Mouse (Mus musculus) embryonic fibroblast, embryonic 13.5 days (primary cell): ENCODE results near the gene Cpm. TPM values are rescaled to one million over a fixed set of nuclear protein-coding genes. Genes with fewer than 3 reads are reported as not detected.

Source experiments
- H3K27ac ChIP-seq: 2 replicates; pipeline ENCODE4 v1.5.1; 2012; ENCODE audit warnings: low read length, control low read depth, inconsistent platforms; ENCODE audit not compliant: insufficient read depth
- H3K4me1 ChIP-seq: 2 replicates; pipeline ENCODE4 v1.6.1; 2011; ENCODE audit warnings: low read length; ENCODE audit not compliant: control insufficient read depth, insufficient read depth
- H3K4me3 ChIP-seq: 2 replicates; pipeline ENCODE4 v1.5.1; 2011; ENCODE audit warnings: mild to moderate bottlenecking, control low read depth, low read length; ENCODE audit not compliant: insufficient read depth
- CTCF ChIP-seq: IDR thresholded peaks from 2 replicates; pipeline ENCODE4 v1.5.1; 2011; ENCODE audit warnings: mild to moderate bottlenecking, control low read depth, low read length, moderate library complexity, borderline replicate concordance; ENCODE audit not compliant: insufficient read depth
- POLR2A ChIP-seq: IDR thresholded peaks from 2 replicates; pipeline ENCODE4 v1.6.1; 2011; ENCODE audit warnings: low read depth, mild to moderate bottlenecking, control low read depth, low read length, moderate library complexity
- polyA plus RNA-seq: library from polyadenylated mRNA; stranded (reverse); fragments of >200 nt; gene quantifications from 2 replicates; pipeline ENCODE4 v1.2.4, GENCODE M21; 2011; ENCODE audit warnings: low read depth; ENCODE audit not compliant: missing spikeins, insufficient read length

Gene Cpm
- polyA plus RNA-seq, 1 experiment = 1.4 TPM

GRCm38 (mm10) chr10:117663865-117664200 is 34.5 kb downstream of the Cpm start:
- Histone ChIP-seq H3K4me1 (no peaks in the 10 kb centered on the region), H3K27ac (no peak overlapping the region), H3K4me3 (no peak overlapping the region)
- TF ChIP-seq CTCF (no peak), POLR2A (no peak)

GRCm38 (mm10) chr10:117664208-117664925 is 35.1 kb downstream of the Cpm start:
- no peaks in the 10 kb centered on the region for H3K4me1 ChIP-seq
- H3K27ac ChIP-seq = no peak overlapping the region
- TF ChIP-seq CTCF (no peak), POLR2A (no peak)
- H3K4me3 ChIP-seq = no peak overlapping the region

GRCm38 (mm10) chr10:117664926-117665209 is 35.6 kb downstream of the Cpm start:
- Histone ChIP-seq H3K4me1 (0 out of 2 replicates have a peak, but pooled peaks cover 4% of the 10 kb centered on the region), H3K27ac (no peak overlapping the region), H3K4me3 (no peak overlapping the region)
- TF ChIP-seq CTCF (no peak), POLR2A (no peak)

- TF ChIP-seq POLR2A (no peak), CTCF (no peak)
- Histone ChIP-seq H3K27ac (no peak overlapping the region), H3K4me1 (0 out of 2 replicates have a peak, but pooled peaks cover 4% of the 10 kb centered on the region), H3K4me3 (no peak overlapping the region)
Observed at GRCm38 (mm10) chr10:117665376-117666275, 36.3 kb downstream of the Cpm start.

- Histone ChIP-seq H3K4me3 (no peak overlapping the region), H3K4me1 (0 out of 2 replicates have a peak, but pooled peaks cover 4% of the 10 kb centered on the region), H3K27ac (no peak overlapping the region)
- TF ChIP-seq POLR2A = no peak
Observed at GRCm38 (mm10) chr10:117666361-117666760, 37.1 kb downstream of the Cpm start.

GRCm38 (mm10) chr10:117666947-117667630 is 37.8 kb downstream of the Cpm start:
- Histone ChIP-seq H3K4me1 (0 out of 2 replicates have a peak, but pooled peaks cover 4% of the 10 kb centered on the region), H3K27ac (no peak overlapping the region), H3K4me3 (no peak overlapping the region)
- TF ChIP-seq POLR2A (no peak), CTCF (no peak)

- no peak for TF ChIP-seq POLR2A
- TF ChIP-seq CTCF = no peak
- no peak overlapping the region for H3K27ac ChIP-seq
- H3K4me1 ChIP-seq = 0 out of 2 replicates have a peak, but pooled peaks cover 4% of the 10 kb centered on the region
- no peak overlapping the region for H3K4me3 ChIP-seq
Observed at GRCm38 (mm10) chr10:117667663-117668507, 38.6 kb downstream of the Cpm start.

GRCm38 (mm10) chr10:117668546-117669300 is 39.4 kb downstream of the Cpm start:
- no peak overlapping the region for H3K4me3 ChIP-seq
- no peak for TF ChIP-seq CTCF
- TF ChIP-seq POLR2A = no peak
- H3K4me1 ChIP-seq = 0 out of 2 replicates have a peak, but pooled peaks cover 4% of the 10 kb centered on the region
- H3K27ac ChIP-seq = no peak overlapping the region
